ENCODE assay signal across 8 mouse cellular contexts in the genomic region with DNA sequence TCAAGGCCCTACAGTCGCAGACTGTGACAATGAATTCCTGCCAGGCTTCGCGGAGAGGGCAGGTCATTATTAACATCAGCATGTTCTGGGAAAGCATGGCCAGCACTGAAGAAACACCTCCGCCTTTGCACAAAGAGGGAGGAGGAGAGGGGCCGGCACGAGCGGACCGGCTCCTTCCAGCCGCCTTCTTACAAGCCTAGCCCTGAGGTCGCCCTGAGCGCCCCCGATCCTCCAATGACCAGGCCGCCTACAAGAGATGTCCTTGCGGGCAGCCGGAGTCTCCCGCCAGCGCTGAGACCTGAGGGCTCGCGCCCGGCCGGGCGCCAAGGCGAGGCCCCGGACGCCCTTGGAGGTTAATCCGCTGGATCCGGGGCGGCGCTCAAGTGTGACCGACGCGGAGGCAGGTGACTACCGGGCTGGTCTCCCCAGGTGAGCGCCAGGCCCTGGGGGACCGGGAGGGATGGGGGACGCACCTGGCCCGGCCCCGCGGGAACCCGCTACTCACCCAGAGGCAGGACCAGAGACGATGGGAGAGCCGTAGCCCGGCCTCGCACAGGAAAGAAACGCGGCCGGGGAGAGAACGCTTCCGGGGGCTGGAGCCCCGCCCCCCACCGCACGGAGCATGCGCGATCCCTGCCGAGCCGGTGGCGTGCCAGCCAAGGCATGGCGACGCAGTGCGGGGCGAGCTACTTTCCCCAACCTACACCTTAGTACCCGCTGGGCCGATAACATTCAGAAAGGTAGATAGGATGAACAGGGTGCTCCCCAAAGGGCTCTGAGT. TPM values are rescaled to one million over a fixed set of nuclear protein-coding genes. Genes with fewer than 3 reads are reported as not detected.
A peak's percentile ranks its signal among the peaks of the same experiment; 100 is the strongest.
DNase-seq lines count a peak whose midpoint lies in the region; ATAC-seq and TF ChIP-seq lines count a peak whose summit lies in the region.

No protein-coding gene starts in this region.

- H3K9ac ChIP-seq in hindbrain, embryonic 14.5 days: peak overlapping the region; percentile 97

- POLR2A ChIA-PET in Patski (lab: Charles Lee): interaction anchor here (0.5 to 1.9 kb wide), 4 partner anchors 44 to 357 kb away, joined by 3 to 6 read pairs (median 5); partner anchors contain the start of gene Pten

- H3K36me3 ChIP-seq in hindbrain, embryonic 14.5 days (replicated peaks; ENCODE audit: control insufficient read depth, insufficient read depth): no peaks in the 10 kb centered on the region; the same call in 1 of the 2 replicates

- peak overlapping the region; percentile 92 for H3K4me3 ChIP-seq in hindbrain, embryonic 14.5 days (replicated peaks; ENCODE audit: low read length)

- no peaks in the 10 kb centered on the region for H3K9me3 ChIP-seq in hindbrain, embryonic 14.5 days (ENCODE audit: control insufficient read depth, low read length)

- CTCF ChIA-PET in Patski (lab: Charles Lee): interaction anchor here (1.0 to 4.3 kb wide), 6 partner anchors 199 to 654 kb away, joined by 3 to 61 read pairs (median 4); no protein-coding TSS in a partner anchor

- H3K4me1 ChIP-seq in hindbrain, embryonic 14.5 days (replicated peaks; ENCODE audit: control insufficient read depth, insufficient read depth, low read length): peaks cover 20% of the 10 kb centered on the region

- TF ChIP-seq CTCF in Patski (IDR thresholded peaks at IDR 0.05): no peak

- in situ Hi-C loops in Patski (cut with MboI; ENCODE audit: low pct_unique_long_range_greater_than_20kb): loop anchor here (5.0 kb wide), 3 partner anchors 45 to 650 kb away; partner anchors contain the start of gene Pten

- no peaks in the 10 kb centered on the region for H3K27me3 ChIP-seq in Patski
- no peaks in the 10 kb centered on the region for H3K27me3 ChIP-seq in hindbrain, embryonic 14.5 days (ENCODE audit: control insufficient read depth, insufficient read depth, low read length)

- under 1% methylated on average over 63 of the region's 63 CpGs for WGBS in hindbrain, embryonic 14.5 days

- ATAC-seq in Patski: peak; percentile 90
- peak; percentile 98 for ATAC-seq in hindbrain, embryonic 14.5 days (ENCODE audit: low FRiP score)

- H3K4me2 ChIP-seq in hindbrain, embryonic 14.5 days (replicated peaks): peak overlapping the region; percentile 69

- no peak for DNase-seq in Patski (ENCODE audit: low read depth, low spot score)
- peak; percentile 97 for DNase-seq in cerebellum, postnatal 14 days
- peak; percentile 83 to 88 for DNase-seq in frontal cortex, postnatal 25 days (ENCODE audit: low spot score in 2 of 2)
- DNase-seq in hindbrain, embryonic 14.5 days (ENCODE audit: low spot score): peak; percentile 94
- peak; percentile 77 for DNase-seq in left cerebral cortex, adult 11 months (ENCODE audit: low spot score)
- peak; percentile 92 to 93 for DNase-seq in lung, postnatal 4 days
- peak; percentile 81 for DNase-seq in retina, postnatal 7 days (ENCODE audit: low read depth, low spot score)
- peak; percentile 96 for DNase-seq in urinary bladder, adult 2 months (ENCODE audit: low spot score)

- peak overlapping the region; percentile 88 for H3K27ac ChIP-seq in hindbrain, embryonic 14.5 days

RNA-seq across cellular contexts. Expression of gene Atad1, which starts 27.6 kb away (rescaled TPM):
- polyA plus RNA-seq in Patski (2021): 90.8 TPM
- polyA plus RNA-seq in hindbrain, embryonic 14.5 days (2014; fragmentation: Nextera tagmentation; extraction: Ambion mirVana): 128 and 144 TPM in 2 replicates
- polyA plus RNA-seq in urinary bladder, adult 2 months (2012; rRNA removed): 39.9 and 43.1 TPM in 2 replicates

RNA-seq across cellular contexts. Expression of gene Pten, which starts 45.3 kb away (rescaled TPM):
- 49.1 TPM for polyA plus RNA-seq in Patski (2021)
- 21.8 and 22.8 TPM in 2 replicates for polyA plus RNA-seq in hindbrain, embryonic 14.5 days (2014; fragmentation: Nextera tagmentation; extraction: Ambion mirVana)
- 22.0 and 32.3 TPM in 2 replicates for polyA plus RNA-seq in urinary bladder, adult 2 months (2012; rRNA removed)
